Mouse (Mus musculus) layer of hippocampus, adult 8-10 months (tissue): ENCODE data around the gene Fam206a. TPM values are rescaled to one million over a fixed set of nuclear protein-coding genes. Genes with fewer than 3 reads are reported as not detected.

Experiments used
- DNase-seq, 2 experiments: peaks; one replicate each; pipeline ENCODE4 v3.0.0; 2022; ENCODE audit warnings: low spot score in 2 of 2
- total RNA-seq, 4 experiments: library from RNA; stranded (reverse); gene quantifications; 2 replicates each; pipeline ENCODE4 v1.2.4; 2022

The Fam206a gene
- total RNA-seq, 4 experiments from 2014 or later: 12.6 to 20.5 (median 17.6) TPM

DNA sequence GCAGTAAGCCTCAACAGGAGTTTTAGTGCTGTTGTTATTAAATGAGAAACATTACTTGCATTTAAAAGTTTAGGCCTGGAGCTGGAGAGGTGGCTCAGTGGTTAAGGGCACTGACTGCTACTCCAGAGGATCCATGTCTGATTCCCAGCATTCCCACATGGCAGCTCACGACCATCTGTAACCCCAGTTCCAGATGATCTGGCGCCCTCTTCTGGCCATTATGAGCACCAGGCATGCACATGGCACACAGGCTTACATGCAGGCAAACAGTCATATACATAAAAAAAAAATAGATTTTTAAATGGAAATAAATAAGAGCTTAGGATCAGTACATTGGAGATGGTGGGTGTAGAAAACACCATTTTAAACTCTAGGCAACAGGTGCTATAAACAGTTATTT, 41.8 kb downstream of the Fam206a start:
- no peak for DNase-seq

DNA sequence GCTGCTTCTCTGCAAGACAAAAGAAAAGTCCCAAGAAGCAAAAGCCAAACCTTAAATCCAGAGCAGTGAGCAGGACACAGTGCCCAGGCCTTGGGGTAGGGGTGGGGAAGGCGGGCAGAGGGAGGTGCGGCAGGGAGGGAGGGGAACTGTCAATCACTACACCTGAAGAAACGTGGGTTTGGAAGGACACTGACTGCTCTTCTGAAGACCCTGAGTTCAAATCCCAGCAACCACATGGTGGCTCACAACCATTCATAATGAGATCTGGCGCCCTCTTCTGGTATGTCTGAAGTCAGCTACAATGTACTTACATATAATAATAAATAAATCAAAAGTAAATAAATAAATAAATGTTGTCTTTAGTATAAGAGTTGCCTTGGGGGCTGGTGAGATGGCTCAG, 42.8 kb downstream of the Fam206a start:
- DNase-seq: no peak

DNA sequence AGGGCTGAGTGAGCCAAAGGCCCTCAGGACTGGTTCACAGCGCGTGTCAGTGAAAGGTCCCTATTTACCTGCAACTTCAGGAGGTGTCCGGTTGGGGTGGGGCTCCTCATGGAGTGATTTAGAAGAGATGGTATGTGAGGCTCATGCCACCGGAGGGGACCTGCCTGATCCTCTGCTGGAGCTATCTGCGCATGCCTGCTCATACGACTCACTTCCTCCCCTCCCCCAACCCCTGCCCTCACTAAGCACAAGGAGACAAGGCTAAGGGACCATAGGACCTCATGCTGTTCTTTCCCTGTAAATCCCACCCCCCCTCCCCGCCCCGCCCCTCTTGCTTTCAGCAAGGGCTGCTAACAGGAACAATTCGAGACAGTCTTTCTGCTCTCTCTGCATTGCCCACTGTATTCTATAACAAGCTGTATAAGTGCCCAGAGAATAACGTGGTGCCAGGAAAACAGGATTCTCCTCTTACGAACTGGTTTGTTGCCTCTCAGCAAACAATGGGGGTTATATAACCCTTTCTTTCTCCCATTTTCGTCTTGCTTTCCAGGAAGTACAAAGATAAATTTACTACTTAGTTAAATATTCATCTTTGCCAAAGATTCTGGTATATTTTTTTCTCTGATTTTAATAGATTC, 43.9 kb downstream of the Fam206a start:
- DNase-seq: no peak

DNA sequence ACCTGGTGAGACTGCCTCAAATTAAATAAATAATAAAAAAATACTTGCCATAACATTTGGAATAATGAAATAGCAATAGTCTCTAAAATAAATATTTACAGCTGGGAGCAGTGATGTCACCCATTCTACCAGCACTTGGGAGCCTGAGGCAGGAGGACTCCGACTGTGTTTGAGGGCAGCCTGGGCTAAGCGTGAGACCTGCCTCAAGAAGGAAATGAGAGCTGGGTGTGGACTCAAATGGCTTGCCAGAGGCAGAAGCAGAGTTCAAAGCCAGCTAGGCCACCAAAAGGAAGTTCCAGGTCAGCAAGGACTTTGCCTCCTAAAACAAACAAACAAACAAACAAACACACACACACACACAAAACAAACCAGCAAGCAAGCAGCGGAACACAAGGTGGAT, 45.3 kb downstream of the Fam206a start:
- no peak for DNase-seq

DNA sequence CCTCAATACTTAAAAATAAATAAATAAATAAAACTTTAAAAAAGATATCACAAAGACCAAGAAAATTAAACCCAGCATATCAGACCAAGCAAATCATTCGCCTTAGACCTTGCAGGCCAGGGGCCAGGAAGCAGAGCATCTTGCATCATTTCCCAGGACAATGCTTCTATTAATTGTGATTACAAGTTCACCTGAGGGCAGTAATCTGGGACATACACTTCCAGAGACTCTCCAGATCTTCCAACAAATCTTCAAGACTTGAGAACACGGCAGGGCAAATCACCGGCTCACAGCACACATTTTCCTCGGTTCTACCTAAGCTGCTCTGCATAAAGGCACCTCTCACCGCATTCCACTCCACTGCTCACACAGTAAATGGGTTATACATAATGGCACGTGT, 45.9 kb downstream of the Fam206a start:
- no peak for DNase-seq

DNA sequence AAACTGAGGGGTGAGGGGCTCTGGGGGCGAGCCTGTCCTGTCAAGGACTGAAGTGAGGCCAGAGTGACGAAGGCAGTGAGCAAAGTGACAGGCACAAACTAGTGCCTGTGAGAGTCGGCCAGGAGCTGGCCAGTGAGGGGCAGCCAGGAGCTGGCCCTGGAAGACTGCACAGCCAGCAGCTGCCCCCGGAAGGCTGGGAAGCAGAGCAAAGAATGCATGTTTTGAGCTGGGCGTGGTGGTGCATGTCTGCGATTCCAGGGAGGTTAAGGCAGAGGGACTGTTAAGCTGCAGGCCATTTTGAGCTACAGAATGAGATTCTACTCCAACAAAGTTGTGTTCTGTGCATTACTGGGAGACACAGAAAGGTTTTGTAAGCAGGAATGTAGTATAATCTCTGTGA, 48.6 kb downstream of the Fam206a start:
- no peak for DNase-seq

DNA sequence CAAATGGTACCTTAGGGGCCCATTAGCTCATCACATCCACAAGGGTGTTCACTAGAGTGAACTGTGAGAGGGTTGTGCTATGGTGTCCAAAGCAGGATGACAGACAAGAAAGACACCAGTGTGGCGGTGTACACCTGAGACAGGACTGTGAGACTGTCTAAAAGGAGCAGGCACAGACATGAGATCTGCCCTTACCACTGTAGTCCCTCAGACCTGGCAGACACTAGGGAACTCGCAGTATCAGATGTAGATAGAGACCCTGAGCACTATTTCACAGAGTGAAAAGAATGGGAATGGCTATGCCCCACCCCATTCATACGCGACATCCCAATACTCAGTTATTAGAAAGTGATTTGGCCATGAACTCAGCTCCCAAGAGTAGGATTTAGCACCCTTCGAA, 53.8 kb downstream of the Fam206a start:
- DNase-seq: no peak

DNA sequence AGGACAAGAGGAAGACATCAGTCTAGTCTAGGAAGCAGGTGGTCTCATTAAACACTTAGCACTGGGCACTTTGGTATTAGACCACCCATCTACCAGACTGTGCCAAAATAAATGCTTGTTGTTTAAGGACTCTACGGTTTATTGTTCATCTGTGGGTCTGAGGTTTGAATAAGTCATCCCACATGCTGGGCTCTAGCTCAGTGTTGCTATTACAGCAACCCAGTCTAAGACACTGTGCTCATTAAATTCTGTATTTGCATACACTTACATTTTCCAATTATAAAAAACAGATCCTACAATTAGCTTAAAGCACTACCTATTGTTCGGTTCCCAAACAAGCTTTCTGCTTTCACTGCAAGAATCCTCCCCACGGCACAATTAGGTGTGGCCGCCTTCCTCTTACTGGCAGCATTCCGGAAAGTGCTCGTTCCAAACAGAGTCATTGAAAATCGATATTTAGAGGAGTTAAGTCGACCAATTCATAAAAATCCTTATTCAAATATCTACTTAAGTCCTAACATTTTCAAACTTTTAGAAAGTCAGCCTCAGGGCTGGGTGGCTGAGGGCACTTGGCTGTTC, 54.3 kb downstream of the Fam206a start:
- no peak for DNase-seq

DNA sequence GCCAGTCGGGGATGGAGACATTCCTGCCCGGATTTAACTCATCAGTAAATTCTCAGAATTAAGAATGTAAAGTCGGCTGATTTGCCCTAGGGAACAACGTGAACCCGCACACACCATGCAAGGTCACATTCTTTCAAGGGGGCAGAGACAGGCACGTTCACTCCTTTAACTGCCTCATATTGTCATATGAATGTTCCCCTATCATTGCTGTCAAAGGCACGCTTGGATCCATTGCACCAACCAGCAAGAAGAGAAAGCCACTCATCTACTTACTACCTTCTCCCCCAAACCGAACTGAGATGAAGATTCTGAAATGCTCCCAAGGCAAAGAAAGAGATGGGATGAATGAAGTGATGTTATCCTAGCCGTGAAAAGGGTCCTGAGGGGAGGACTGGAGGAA, 56.6 kb downstream of the Fam206a start:
- no peak for DNase-seq

Other genes with a start within 250 kb of the Fam206a start
- gene Gm26657, start 62.3 kb upstream of the Fam206a start, total RNA-seq: not detected
- under 1 TPM in 2 of 4 experiments, not detected in 2; 0.39 to 0.43 TPM for gene Actl7b, start 60.9 kb upstream of the Fam206a start, total RNA-seq
- gene Actl7a, start 58.9 kb upstream of the Fam206a start, total RNA-seq: not detected
- 10 to 100 TPM; 57.1 to 81.6 (median 66.7) TPM for gene Elp1, start within 50 bp of the Fam206a start, total RNA-seq
- gene Ctnnal1, start 62.8 kb downstream of the Fam206a start, total RNA-seq: 10 to 100 TPM; 13.8 to 20.9 (median 16.8) TPM
- gene Tmem245, start 145.1 kb downstream of the Fam206a start, total RNA-seq: 10 to 100 TPM; 30.9 to 42.1 (median 33.8) TPM
- gene Frrs1l, start 188.0 kb downstream of the Fam206a start, total RNA-seq: 100 to 1,000 TPM; 179 to 224 (median 205) TPM